Mouse (Mus musculus): ENCODE measurements around the gene Fam222b. TPM values are rescaled to one million over a fixed set of nuclear protein-coding genes. Genes with fewer than 3 reads are reported as not detected.

Fam222b gene
- polyA plus RNA-seq, 1 experiment, result 21.6 TPM

- TF ChIP-seq POLR2A (IDR thresholded peaks at IDR 0.05; ENCODE audit: borderline replicate concordance, extremely low read depth, low read depth, low read length) (no peak), CTCF (IDR thresholded peaks at IDR 0.05; ENCODE audit: insufficient read depth, low read length) (0 out of 2 replicates have a peak, but pooled peaks have one; percentile 17)
- Histone ChIP-seq H3K4me3 (replicated peaks; ENCODE audit: extremely low read depth, low read depth, low read length) (no peak overlapping the region), H3K4me1 (ENCODE audit: control insufficient read depth, insufficient read depth, low read length) (no peaks in the 10 kb centered on the region)
- WGBS, result 88% methylated on average over 5 of the region's 5 CpGs
- no peak for DNase-seq
Observed at GRCm38 (mm10) chr11:78146168-78146567, 51.7 kb downstream of the Fam222b start.

GRCm38 (mm10) chr11:78146707-78147543, 52.5 kb downstream of the Fam222b start:
- 0 out of 2 replicates have a peak, but pooled peaks cover under 1% of the 10 kb centered on the region for H3K4me1 ChIP-seq (ENCODE audit: control insufficient read depth, insufficient read depth, low read length)
- 70% methylated on average over 6 of the region's 6 CpGs for WGBS
- TF ChIP-seq POLR2A (IDR thresholded peaks at IDR 0.05; ENCODE audit: borderline replicate concordance, extremely low read depth, low read depth, low read length), result no peak
- no peak for TF ChIP-seq CTCF (IDR thresholded peaks at IDR 0.05; ENCODE audit: insufficient read depth, low read length)
- DNase-seq, result no peak
- no peak overlapping the region for H3K4me3 ChIP-seq (replicated peaks; ENCODE audit: extremely low read depth, low read depth, low read length)

- DNase-seq, result no peak
- H3K4me3 ChIP-seq (replicated peaks; ENCODE audit: extremely low read depth, low read depth, low read length), result no peak overlapping the region
- 50% methylated on average over 1 of the region's 1 CpGs for WGBS
- peaks cover 13% of the 10 kb centered on the region; the same call in 1 of the 2 replicates for H3K4me1 ChIP-seq (ENCODE audit: control insufficient read depth, insufficient read depth, low read length)
- no peak for TF ChIP-seq POLR2A (IDR thresholded peaks at IDR 0.05; ENCODE audit: borderline replicate concordance, extremely low read depth, low read depth, low read length)
- TF ChIP-seq CTCF (IDR thresholded peaks at IDR 0.05; ENCODE audit: insufficient read depth, low read length), result peak; percentile 55; the same call in 1 of the 2 replicates
Observed at GRCm38 (mm10) chr11:78151161-78151560, 56.7 kb downstream of the Fam222b start.

DNA sequence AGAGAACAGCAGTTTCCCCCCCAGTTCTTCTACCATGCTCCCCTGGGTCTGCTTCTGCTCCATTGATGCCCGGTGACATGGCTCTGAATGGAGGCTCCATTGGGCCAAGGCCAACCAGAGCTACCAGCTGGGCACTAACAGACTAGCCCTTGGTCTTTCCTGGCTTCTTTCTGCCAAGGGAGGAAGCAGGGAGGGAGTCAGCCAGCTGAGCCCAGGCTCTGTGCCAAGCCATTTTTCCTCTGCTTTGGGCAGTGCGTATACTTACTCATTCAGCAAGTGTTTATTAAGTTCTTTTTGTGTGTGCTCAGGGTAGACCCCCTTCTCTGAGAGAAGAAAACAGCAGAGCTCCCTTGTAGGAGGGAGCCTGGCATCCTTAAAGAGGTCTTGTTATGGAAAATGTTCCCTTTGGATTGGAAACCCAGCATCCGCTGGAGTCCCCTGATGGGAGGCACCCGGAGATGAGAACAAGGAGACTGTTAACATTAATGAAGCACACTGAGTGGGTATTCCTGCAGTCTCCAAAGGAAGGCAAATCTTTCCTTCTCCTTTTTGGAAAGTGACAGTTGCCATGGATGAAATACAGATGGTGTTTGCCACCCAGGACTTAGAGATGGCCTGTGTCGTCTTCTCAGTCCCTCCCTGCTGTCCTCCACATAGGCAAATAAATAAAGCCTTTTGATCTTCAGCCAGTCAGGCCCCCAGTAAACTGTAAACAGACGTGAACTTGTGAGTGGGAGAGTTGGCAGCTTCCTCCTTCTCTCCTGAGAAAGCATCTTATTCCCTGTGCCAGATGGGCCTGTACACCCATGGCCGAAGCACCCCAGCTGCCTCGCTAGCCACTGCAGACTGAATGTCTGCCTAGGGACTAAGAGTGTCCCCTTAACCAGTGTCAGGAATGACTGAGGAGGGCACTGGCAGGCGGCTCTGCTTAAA, 58.1 kb downstream of the Fam222b start:
- WGBS, result 28% methylated on average over 9 of the region's 9 CpGs
- DNase-seq, result no peak
- no peak overlapping the region for H3K4me3 ChIP-seq (replicated peaks; ENCODE audit: extremely low read depth, low read depth, low read length)
- H3K4me1 ChIP-seq (ENCODE audit: control insufficient read depth, insufficient read depth, low read length), result peaks cover 13% of the 10 kb centered on the region; the same call in 1 of the 2 replicates
- no peak for TF ChIP-seq CTCF (IDR thresholded peaks at IDR 0.05; ENCODE audit: insufficient read depth, low read length)
- TF ChIP-seq POLR2A (IDR thresholded peaks at IDR 0.05; ENCODE audit: borderline replicate concordance, extremely low read depth, low read depth, low read length), result no peak

GRCm38 (mm10) chr11:78153778-78154177, 59.3 kb downstream of the Fam222b start:
- WGBS, result 75% methylated on average over 13 of the region's 13 CpGs
- H3K4me1 ChIP-seq (ENCODE audit: control insufficient read depth, insufficient read depth, low read length), result peaks cover 13% of the 10 kb centered on the region; the same call in 1 of the 2 replicates
- TF ChIP-seq POLR2A (IDR thresholded peaks at IDR 0.05; ENCODE audit: borderline replicate concordance, extremely low read depth, low read depth, low read length), result no peak
- DNase-seq, result no peak
- H3K4me3 ChIP-seq (replicated peaks; ENCODE audit: extremely low read depth, low read depth, low read length), result no peak overlapping the region

- 86% methylated on average over 5 of the region's 5 CpGs for WGBS
- Histone ChIP-seq H3K4me3 (replicated peaks; ENCODE audit: extremely low read depth, low read depth, low read length) (no peak overlapping the region), H3K4me1 (ENCODE audit: control insufficient read depth, insufficient read depth, low read length) (peaks cover 13% of the 10 kb centered on the region)
- TF ChIP-seq POLR2A (IDR thresholded peaks at IDR 0.05; ENCODE audit: borderline replicate concordance, extremely low read depth, low read depth, low read length) (no peak), CTCF (IDR thresholded peaks at IDR 0.05; ENCODE audit: insufficient read depth, low read length) (no peak)
- DNase-seq, result no peak
Observed at GRCm38 (mm10) chr11:78155674-78156073, 61.2 kb downstream of the Fam222b start.

GRCm38 (mm10) chr11:78156156-78156699, 61.8 kb downstream of the Fam222b start:
- no peak for TF ChIP-seq CTCF (IDR thresholded peaks at IDR 0.05; ENCODE audit: insufficient read depth, low read length)
- TF ChIP-seq POLR2A (IDR thresholded peaks at IDR 0.05; ENCODE audit: borderline replicate concordance, extremely low read depth, low read depth, low read length), result no peak
- Histone ChIP-seq H3K4me3 (replicated peaks; ENCODE audit: extremely low read depth, low read depth, low read length) (no peak overlapping the region), H3K4me1 (ENCODE audit: control insufficient read depth, insufficient read depth, low read length) (peaks cover 13% of the 10 kb centered on the region)
- 82% methylated on average over 6 of the region's 6 CpGs for WGBS
- no peak for DNase-seq

- WGBS, result 15% methylated on average over 2 of the region's 2 CpGs
- DNase-seq, result peak; percentile 58
- Histone ChIP-seq H3K4me3 (replicated peaks; ENCODE audit: extremely low read depth, low read depth, low read length) (no peak overlapping the region), H3K4me1 (ENCODE audit: control insufficient read depth, insufficient read depth, low read length) (peaks cover 7% of the 10 kb centered on the region)
- TF ChIP-seq CTCF (IDR thresholded peaks at IDR 0.05; ENCODE audit: insufficient read depth, low read length), result peak; percentile 100
- no peak for TF ChIP-seq POLR2A (IDR thresholded peaks at IDR 0.05; ENCODE audit: borderline replicate concordance, extremely low read depth, low read depth, low read length)
Observed at GRCm38 (mm10) chr11:78159096-78159495, 64.6 kb downstream of the Fam222b start.

GRCm38 (mm10) chr11:78159557-78159956, 65.1 kb downstream of the Fam222b start:
- no peak for DNase-seq
- 59% methylated on average over 7 of the region's 7 CpGs for WGBS
- H3K4me3 ChIP-seq (replicated peaks; ENCODE audit: extremely low read depth, low read depth, low read length), result no peak overlapping the region
- peaks cover 9% of the 10 kb centered on the region for H3K4me1 ChIP-seq (ENCODE audit: control insufficient read depth, insufficient read depth, low read length)
- TF ChIP-seq CTCF (IDR thresholded peaks at IDR 0.05; ENCODE audit: insufficient read depth, low read length) (0 out of 2 replicates have a peak, but pooled peaks have one; percentile 2), POLR2A (IDR thresholded peaks at IDR 0.05; ENCODE audit: borderline replicate concordance, extremely low read depth, low read depth, low read length) (no peak)
